Mouse (Mus musculus): ENCODE results near the gene Usp9y.

Gene Usp9y

DNA sequence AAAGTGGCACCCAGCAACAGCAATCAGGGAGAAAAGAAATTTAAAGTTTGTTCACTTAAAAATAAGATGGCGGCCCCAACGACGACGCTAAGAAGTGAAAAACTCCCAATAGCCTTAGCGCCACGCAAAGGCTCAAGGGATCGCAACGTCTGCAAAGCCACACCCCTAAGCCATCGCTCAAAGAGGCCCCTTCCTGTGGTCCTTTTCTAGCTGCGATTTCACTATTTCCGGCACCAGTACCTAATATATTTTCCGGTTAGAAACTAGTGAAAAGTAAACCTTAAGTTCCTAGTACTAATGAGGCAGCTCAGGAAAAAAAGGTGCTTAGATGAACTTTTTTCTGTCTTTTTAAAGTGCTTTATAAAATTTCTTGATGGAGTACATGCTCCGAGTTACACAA is at the start of gene Usp9y:
Gene Usp9y, minus strand, starts transcription at position 101 of the 400 bp plus-strand sequence.
- no peak for DNase-seq

GRCm38 (mm10) chrY:1293708-1294107 is 165.9 kb downstream of the Usp9y start:
- no peak for DNase-seq

GRCm38 (mm10) chrY:1286171-1286795 is 173.3 kb downstream of the Usp9y start, which contains the start of gene Ddx3y:
Gene Ddx3y (minus strand): TSS chrY:1286629.
- peak; percentile 78 for DNase-seq

DNA sequence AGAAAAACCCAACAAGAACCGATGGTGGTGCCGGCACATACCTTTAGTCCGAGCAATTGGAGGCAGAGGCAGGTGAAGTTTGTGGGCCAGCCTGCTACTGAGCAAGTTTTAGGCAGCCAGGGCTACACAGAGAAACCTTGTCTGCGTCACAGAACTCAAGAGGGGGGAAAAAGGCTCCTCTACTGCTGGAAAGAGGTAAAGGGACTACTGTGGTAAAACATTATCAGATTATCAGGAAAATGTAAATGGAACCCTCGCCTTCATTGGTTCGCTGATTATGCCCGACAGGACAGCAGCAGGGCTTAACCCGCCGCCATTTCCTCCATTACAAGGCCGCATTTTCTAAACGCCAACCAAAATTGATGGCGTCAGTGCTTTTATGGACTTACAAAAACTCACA is 173.8 kb downstream of the Usp9y start:
- peak; percentile 6 for DNase-seq
